Comparison of ENCODE assay signal across 14 mouse cellular contexts in the genomic region with DNA sequence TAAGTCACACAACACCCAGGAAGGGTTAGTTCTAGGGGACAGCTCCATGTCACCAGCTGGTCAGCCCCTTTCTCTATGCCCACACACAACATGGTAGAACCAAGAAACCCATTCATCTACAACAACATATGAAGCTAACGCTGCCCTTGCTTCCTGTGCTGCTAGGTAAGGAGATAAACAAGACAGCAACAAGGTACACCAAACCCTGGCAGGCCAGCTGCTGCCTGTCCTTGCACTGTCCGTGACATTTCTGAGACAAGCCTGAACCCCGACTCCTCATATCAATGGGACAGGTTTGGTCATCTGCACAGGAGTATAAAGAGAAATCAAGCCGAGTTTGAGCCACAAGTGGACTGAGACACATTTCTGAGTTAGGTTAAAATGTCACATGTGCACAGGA.
"Had no signal": no experiment of that assay in that cellular context is flagged by ENCODE, and none has a peak within 500 bp of the region (broad histone marks: within the 10 kb centered on the region; RNA-seq: fewer than 3 reads in every experiment).

No protein-coding gene starts in this region.

- H3K4me1 ChIP-seq: limb, embryonic 12.5 days; liver, embryonic 13.5 days; lung, embryonic 15.5 days; midbrain, embryonic 15.5 days had no signal

- H3K4me3 ChIP-seq: limb, embryonic 12.5 days; liver, embryonic 13.5 days; lung, embryonic 15.5 days; megakaryocyte, embryonic 14.5 days; midbrain, embryonic 15.5 days had no signal

- H3K27ac ChIP-seq: limb, embryonic 12.5 days; liver, embryonic 13.5 days; lung, embryonic 15.5 days; macrophage; stomach, postnatal 0 days had no signal

- DNase-seq: kidney, postnatal 25 days; layer of hippocampus, adult 9-11 months; liver; liver, embryonic 13.5 days; liver, postnatal 0 days; lung, postnatal 14 days; thymus, postnatal 4 days had no signal

- H3K9me3 ChIP-seq: limb, embryonic 12.5 days; liver, embryonic 13.5 days; lung, embryonic 15.5 days; megakaryocyte, embryonic 14.5 days; midbrain, embryonic 15.5 days had no signal

- ATAC-seq: liver, postnatal 0 days had no signal

- H3K9ac ChIP-seq: liver, embryonic 13.5 days; liver, postnatal 0 days; lung, embryonic 15.5 days; midbrain, embryonic 15.5 days had no signal

- H3K4me2 ChIP-seq: limb, embryonic 12.5 days; liver, embryonic 13.5 days; lung, embryonic 15.5 days; midbrain, embryonic 11.5 days; midbrain, embryonic 15.5 days had no signal

- H3K27me3 ChIP-seq: limb, embryonic 12.5 days; liver, embryonic 13.5 days; lung, embryonic 15.5 days; megakaryocyte, embryonic 14.5 days; midbrain, embryonic 15.5 days had no signal
